Mouse (Mus musculus) liver, postnatal 0 days (tissue): ENCODE measurements at regions not wholly inside any gene's neighbourhood (a gene's known extent, or its start where the extent isn't known, plus 50 kb on each side); places are given as distances from the start of the nearest gene placed in this dataset.

Experiments
- CTCF ChIP-seq: sonication (generic); IDR thresholded peaks from 2 replicates; pipeline ENCODE4 v1.5.1; 2016; ENCODE audit warnings: antibody characterized with exemption, low read depth
- EP300 ChIP-seq: IDR thresholded peaks from 2 replicates; pipeline ENCODE4 v1.6.1; 2016; ENCODE audit warnings: antibody characterized with exemption, low read depth, mild to moderate bottlenecking

DNA sequence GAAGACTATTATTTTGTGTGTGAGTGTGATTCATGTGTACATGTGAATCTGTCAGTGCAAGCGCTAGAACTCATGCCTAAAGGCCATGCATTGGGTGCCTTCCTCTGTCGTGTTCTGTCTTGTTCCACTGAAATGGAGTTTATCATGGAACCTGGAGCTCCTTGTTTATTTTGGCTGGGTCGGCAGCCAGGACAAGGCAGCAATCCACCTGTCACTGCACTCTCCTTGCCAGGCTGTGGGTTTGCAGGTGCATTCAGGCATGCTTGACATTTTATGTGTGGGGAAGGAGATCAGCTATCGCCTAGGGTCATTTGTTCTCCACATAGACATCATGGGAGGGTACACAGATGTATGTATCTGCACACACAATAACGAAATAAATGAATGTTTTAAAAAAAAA, 129.4 kb upstream of the Hcn1 start:
- TF ChIP-seq CTCF: no peak
- TF ChIP-seq EP300: no peak
